Mouse (Mus musculus) monocyte, adult 2 months (primary cell): Measurements from ENCODE around the gene Scn3b.

ENCODE experiments used
- DNase-seq, 2 experiments: peaks; one replicate each; pipeline ENCODE4 v3.0.0; 2022; ENCODE audit warnings: low spot score in 2 of 2, low read depth in 1 of 2

The Scn3b gene

DNA sequence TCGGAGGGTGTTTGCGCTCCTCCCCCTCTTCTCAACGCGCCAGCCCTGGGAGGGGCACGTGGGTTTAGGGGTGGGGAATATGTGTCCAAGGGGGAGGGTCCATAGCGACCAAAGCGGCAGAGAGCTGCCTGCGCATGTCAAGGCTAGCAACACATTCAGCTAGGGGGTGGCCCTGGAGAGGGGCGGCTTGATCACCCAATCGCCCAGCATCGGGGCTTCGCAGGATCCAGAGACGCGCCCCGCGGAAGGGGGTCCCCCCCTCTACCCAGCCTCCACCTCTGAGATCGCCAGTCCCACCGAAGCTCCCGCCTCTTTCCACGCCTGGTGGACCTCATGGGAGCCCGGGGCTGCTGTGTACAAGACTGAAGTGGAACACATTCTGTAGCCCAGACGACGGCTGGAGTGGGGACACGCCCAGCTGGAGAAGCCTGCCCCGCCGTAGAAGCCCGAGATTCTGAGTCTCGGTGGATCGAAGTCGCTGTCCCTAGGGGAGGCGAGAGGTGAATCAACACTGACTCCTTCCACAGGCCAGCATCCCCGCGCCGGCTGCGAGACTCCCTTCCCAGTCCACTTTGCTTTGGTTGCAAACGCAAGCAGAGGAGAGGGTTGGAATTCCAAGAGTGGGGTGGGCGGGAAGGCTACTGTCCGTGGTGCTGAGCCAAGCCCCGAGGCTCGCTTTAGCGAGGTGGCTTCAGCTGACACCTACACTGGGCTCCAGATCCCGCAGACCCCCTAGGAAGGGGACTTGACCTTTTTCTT is at the start of gene Scn3b:
Gene Scn3b (plus strand): TSS at position 115 of the 759 bp plus-strand sequence.
- DNase-seq, result no peak

DNA sequence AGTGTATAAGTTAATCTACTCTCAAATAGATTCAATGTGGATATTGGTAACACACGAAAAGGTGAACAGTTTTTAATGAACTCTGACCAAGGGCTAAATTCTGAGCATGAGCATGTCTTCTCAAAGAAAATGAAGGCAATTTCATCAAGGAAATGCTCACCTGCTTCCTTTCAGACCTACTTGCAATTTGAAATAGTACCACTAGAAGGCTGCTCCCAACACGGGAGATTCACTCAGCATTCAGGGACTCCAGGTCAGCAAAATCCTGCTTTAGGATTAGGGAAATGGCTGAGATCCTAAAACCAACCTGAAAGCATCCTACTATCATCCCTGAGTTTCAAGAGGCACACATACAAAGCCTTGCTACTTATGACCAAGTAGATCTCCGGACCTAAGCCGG is 44.7 kb upstream of the Scn3b start:
- DNase-seq, result no peak

- DNase-seq, result no peak
Observed at GRCm38 (mm10) chr9:40227874-40228789, 40.9 kb upstream of the Scn3b start.

DNA sequence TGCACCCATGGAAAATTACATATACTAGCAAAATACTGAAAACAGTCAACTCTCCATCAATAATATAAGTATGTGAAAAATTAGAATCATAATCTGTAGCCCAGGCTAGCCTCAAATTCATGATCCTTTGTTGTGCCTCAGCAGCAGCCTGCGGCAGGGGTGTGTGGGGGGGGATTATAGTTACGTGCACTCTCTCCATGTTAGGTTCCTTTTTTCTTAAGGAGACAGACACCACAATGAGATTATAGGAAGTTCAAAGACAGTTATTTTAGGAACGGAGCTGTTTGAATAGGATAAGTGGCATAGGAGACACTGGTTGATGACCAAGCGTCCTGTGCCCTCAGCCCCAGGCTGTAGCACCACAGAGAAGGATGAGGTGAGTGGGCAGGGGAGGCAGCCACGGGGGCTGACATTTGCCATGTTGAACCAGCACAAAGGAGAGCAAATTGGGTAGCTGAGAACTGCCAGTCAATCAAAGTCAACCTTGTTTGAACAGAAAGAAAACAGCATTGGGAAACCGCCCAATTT is 40.1 kb upstream of the Scn3b start:
- DNase-seq, result no peak

DNA sequence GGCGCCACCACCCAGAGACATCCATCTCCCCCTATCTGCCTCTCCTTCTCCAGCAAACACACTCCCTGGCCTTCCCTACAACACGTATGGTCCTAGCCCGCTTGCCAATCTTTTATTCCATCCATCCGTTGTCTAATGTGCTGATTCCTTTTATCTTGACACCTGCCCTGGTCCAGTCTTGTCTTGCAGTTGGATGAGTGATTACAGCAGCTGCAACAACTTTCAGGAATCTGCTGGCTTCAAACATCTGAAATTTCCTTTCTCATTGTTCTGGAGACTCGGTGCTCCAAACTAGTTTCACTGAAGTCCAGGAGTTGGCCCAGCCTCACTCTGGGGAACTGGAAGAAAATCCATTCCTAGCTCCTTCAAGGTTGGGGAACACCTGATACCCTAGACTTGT is 39.5 kb upstream of the Scn3b start:
- DNase-seq, result no peak

GRCm38 (mm10) chr9:40231019-40231418 is 38.0 kb upstream of the Scn3b start:
- no peak for DNase-seq

GRCm38 (mm10) chr9:40234233-40235072 is 34.6 kb upstream of the Scn3b start:
- no peak for DNase-seq

GRCm38 (mm10) chr9:40235220-40235619 is 33.8 kb upstream of the Scn3b start:
- DNase-seq, result no peak

GRCm38 (mm10) chr9:40239749-40240148 is 29.3 kb upstream of the Scn3b start:
- DNase-seq, result no peak

DNA sequence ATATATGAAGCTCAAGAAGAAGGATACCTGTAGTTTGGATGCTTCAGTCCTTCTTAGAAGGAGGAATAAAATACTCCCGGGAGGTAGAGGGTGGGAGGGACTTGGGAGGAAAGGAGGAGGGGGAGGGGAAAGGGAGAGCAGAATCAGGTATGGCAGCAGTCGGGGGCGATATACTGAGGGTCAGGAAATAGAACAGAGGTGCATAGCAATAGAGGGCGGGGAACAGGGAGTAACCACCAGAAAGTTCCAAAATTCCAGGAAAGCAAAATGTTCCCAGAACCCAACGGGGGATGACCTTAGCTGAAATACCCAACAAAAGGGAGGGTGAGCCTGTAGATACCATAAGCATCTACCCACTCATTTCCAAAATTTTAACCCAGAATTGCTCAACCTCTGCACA is 28.7 kb upstream of the Scn3b start:
- no peak for DNase-seq

GRCm38 (mm10) chr9:40241223-40241801 is 27.7 kb upstream of the Scn3b start:
- DNase-seq, result no peak

DNA sequence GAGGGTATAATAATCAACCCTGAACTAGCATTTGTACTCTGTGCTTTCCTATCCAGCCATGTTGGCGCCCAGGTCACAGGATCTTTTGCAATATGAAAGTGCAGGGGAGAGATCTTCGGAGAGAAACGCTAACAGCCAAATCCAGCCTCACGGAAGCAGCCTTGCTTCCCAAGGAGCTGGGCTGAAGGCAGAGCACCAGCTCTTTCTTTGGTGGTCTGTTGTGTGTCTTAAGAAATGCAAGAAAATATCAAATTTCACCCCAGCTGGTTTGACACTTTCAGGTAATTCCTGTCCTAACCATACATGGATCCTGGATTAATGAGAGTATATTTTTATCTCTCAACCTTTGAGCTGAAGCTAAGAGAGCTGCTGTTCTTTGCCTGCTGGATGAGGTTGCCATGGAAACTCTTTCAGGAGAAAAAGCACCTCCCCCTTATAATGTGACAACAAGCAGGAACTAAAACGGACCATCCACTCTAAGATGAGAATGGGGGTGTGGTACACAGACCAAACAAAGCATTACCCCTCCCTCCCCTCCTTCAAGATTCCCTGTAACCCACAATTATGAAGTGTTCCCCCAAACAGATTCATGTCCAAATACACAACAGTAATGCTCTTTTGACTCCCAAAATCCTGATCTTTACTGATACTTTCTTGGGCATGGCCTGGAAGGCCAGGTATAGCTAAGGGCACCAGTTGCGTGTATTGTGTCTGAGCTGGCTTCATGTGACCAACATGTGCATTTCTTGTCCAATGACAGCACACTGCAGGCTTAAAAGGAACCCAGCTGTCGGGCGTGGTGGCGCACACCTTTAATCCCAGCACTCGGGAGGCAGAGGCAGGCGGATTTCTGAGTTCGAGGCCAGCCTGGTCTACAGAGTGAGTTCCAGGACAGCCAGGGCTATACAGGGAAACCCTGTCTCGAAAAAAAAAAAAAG is 26.8 kb upstream of the Scn3b start:
- DNase-seq, result no peak

- no peak for DNase-seq
Observed at GRCm38 (mm10) chr9:40245466-40245865, 23.6 kb upstream of the Scn3b start.

GRCm38 (mm10) chr9:40245974-40246665 is 22.9 kb upstream of the Scn3b start:
- DNase-seq, result no peak

- DNase-seq, result no peak
Observed at GRCm38 (mm10) chr9:40246702-40247101, 22.3 kb upstream of the Scn3b start.

DNA sequence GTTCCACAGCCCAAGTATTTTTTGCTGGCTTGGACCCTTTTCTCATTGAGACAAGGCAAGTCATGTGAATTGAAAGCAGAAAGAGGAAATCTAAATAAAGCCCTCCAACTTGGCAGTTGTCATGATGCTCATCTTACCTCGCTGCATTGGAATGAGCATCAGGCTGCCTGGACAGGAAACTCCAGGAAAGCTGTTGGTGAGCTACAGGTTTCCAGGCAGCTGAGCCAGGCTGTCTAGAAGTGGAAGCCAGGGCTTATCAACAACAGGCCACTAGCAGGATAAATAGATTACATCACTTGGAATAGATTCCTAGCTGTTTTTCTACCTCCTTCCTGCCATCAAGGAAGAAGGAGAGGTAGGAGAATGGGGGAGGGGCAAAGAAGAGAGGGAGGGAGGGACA is 19.9 kb upstream of the Scn3b start:
- no peak for DNase-seq

DNA sequence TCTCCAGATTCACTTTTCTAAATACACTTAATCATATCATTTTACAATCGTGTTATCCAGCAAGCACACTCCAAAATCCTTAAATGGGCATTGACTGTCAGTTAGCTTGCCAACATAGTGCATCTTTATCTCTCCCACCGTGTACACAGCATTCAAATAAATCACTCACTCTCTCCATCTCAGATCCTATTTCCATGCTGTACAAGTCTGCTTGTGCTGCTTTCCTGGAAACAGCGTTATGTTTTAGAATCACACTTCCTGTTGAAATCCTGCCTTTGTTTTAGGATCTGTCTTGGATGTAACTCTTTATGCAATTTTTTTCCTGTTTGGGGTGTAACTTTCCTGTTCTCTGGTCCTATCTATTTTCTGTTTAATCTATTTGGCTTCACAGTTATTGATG is 16.6 kb upstream of the Scn3b start:
- DNase-seq, result no peak

DNA sequence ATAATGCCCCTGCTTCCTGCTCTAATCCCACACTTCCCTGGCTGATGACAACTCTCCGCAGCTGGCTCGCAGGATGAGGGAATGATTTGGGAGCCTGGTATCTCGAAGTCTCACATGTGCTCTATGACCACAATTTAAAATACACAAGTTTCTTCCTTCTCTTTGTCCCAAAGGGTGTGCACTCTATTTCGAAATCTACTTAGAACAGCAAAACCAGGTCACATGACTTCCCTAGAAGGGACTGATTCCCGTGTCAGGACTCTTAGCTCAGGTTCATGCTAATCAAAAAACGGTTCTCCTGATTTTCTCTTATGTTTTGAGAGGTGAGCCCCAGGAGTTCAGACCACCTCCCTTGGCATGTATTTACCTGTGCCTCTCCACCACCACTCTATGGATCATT is 5.1 kb upstream of the Scn3b start:
- DNase-seq, result no peak
